Mouse (Mus musculus): ENCODE data around the gene Ivl. TPM values are rescaled to one million over a fixed set of nuclear protein-coding genes. Genes with fewer than 3 reads are reported as not detected.

Ivl gene
- polyA plus RNA-seq, 1 experiment = 0.04 TPM

DNA sequence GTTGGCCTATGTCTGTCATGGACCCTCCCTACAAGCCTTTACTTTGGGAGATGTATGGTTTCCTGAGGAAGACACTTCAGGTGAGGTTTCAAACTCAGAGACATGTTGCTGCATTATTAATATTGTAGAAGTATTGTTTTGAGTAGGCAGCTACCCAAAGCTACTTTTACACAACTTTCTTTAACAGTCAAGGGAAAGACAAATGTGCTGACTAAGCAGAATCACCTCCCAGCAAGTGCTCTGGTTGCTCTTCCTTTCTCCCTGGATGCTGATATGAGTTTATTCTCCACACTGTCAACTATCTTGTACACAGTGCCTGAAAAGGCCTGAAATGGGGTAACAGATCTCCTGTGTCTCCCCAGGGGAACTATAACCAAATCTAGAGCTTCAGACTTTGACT, 26.4 kb upstream of the Ivl start:
- H3K36me3 ChIP-seq (ENCODE audit: control insufficient read depth, insufficient read depth) = no peaks in the 10 kb centered on the region
- H3K27me3 ChIP-seq (ENCODE audit: control insufficient read depth, insufficient read depth, insufficient read length) = no peaks in the 10 kb centered on the region
- H3K79me2 ChIP-seq (ENCODE audit: control insufficient read depth, insufficient read depth) = no peaks in the 10 kb centered on the region
- H3ac ChIP-seq (ENCODE audit: control insufficient read depth, insufficient read length, low read depth) = no peak overlapping the region
- H3K79me3 ChIP-seq (ENCODE audit: low read depth) = no peaks in the 10 kb centered on the region
- H3K4me3 ChIP-seq (ENCODE audit: insufficient read depth, poor library complexity, severe bottlenecking) = no peak overlapping the region
- TF ChIP-seq USF1 (IDR thresholded peaks at IDR 0.05; ENCODE audit: low read depth) (no peak), FOSL1 (IDR thresholded peaks at IDR 0.05; ENCODE audit: insufficient read depth, low read length, poor library complexity, severe bottlenecking) (no peak), MYOD1 (IDR thresholded peaks at IDR 0.05; ENCODE audit: control insufficient read depth, insufficient read length, low read depth) (no peak), CEBPB (IDR thresholded peaks at IDR 0.05; ENCODE audit: low read depth) (no peak), MAX (IDR thresholded peaks at IDR 0.05) (no peak), CTCF (IDR thresholded peaks at IDR 0.05; ENCODE audit: control insufficient read depth, insufficient read depth, insufficient read length) (no peak), MYOG (IDR thresholded peaks at IDR 0.05; ENCODE audit: control insufficient read depth, extremely low read depth, insufficient read length) (no peak)

DNA sequence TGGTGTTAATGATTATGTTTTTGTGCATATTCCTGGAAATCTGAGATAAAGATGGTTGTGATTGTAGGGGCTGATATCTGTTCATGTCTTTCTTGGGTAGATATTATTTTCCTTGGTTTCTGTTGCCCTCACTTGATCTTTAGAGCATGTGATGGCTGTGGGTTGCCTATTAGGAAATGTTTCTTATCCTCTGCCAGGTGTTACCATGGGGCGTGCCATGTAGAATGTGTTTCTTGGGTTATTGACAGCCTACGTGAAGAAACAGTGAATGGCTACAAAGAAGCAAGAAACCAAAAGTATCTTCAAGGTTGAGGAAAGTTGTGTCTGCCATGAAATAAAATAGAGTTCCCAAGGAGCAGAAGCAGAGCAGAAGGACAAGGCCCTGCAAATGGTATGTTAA, 24.9 kb upstream of the Ivl start:
- Histone ChIP-seq H3K79me2 (ENCODE audit: control insufficient read depth, insufficient read depth) (no peaks in the 10 kb centered on the region), H3K79me3 (ENCODE audit: low read depth) (no peaks in the 10 kb centered on the region), H3K27me3 (ENCODE audit: control insufficient read depth, insufficient read depth, insufficient read length) (no peaks in the 10 kb centered on the region), H3K36me3 (ENCODE audit: control insufficient read depth, insufficient read depth) (no peaks in the 10 kb centered on the region), H3K4me3 (ENCODE audit: insufficient read depth, poor library complexity, severe bottlenecking) (no peak overlapping the region), H3ac (ENCODE audit: control insufficient read depth, insufficient read length, low read depth) (no peak overlapping the region)
- TF ChIP-seq MYOD1 (IDR thresholded peaks at IDR 0.05; ENCODE audit: control insufficient read depth, insufficient read length, low read depth) = no peak
- TF ChIP-seq MAX (IDR thresholded peaks at IDR 0.05) = no peak
- no peak for TF ChIP-seq USF1 (IDR thresholded peaks at IDR 0.05; ENCODE audit: low read depth)

DNA sequence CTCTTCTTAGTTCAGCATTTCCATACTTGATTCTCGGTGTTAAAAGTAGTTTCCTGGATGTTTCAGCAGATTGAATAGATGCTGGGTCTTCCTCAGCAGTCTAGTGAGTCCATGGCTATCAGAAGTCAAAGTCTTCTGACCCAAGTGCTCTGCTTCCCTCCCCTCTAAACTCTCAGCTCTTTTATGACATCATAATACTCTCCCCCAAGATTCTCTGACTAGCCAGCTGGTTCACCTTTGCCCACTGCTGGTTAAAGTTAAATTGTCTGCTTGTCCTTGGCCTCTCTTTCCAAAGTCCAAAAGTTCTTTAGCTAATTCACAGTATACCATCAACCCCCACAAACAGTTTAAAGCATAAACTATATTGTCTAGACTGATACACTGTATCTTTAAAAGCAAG, 15.3 kb upstream of the Ivl start, which contains the start of gene Smcp:
Smcp (minus strand) TSS at position 140 of the 400 bp plus-strand sequence.
- no peaks in the 10 kb centered on the region for H3K27me3 ChIP-seq (ENCODE audit: control insufficient read depth, insufficient read depth, insufficient read length)
- no peaks in the 10 kb centered on the region for H3K79me2 ChIP-seq (ENCODE audit: control insufficient read depth, insufficient read depth)
- H3K79me3 ChIP-seq (ENCODE audit: low read depth) = no peaks in the 10 kb centered on the region
- no peaks in the 10 kb centered on the region for H3K36me3 ChIP-seq (ENCODE audit: control insufficient read depth, insufficient read depth)
- TF ChIP-seq CTCF (IDR thresholded peaks at IDR 0.05; ENCODE audit: control insufficient read depth, insufficient read depth, insufficient read length) = no peak
- H3ac ChIP-seq (ENCODE audit: control insufficient read depth, insufficient read length, low read depth) = no peak within 1 kb of the TSS
- no peak within 1 kb of the TSS for H3K4me3 ChIP-seq (ENCODE audit: insufficient read depth, poor library complexity, severe bottlenecking)

DNA sequence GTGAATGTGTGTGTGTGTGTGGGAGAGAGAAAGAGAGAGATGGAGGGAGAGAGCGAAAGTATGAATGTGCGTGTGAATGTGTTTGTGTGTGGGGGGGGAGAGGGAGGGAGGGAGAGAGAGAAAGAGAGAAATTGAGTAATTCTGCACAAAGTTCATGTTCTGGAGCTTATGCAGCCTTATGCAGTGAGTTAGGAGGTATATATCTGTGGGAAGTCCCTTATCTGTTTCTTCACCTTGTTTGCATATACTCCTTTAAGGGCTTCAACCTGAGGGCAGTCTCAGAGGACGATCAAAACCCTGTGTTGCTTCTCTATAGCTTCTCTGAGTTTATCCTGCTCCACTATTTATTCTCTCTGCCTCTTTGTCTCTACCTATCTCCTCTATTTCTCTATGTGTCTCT, 13.7 kb upstream of the Ivl start:
- Histone ChIP-seq H3K27me3 (ENCODE audit: control insufficient read depth, insufficient read depth, insufficient read length) (no peaks in the 10 kb centered on the region), H3K4me3 (ENCODE audit: insufficient read depth, poor library complexity, severe bottlenecking) (no peak overlapping the region), H3K36me3 (ENCODE audit: control insufficient read depth, insufficient read depth) (no peaks in the 10 kb centered on the region), H3ac (ENCODE audit: control insufficient read depth, insufficient read length, low read depth) (no peak overlapping the region), H3K79me2 (ENCODE audit: control insufficient read depth, insufficient read depth) (no peaks in the 10 kb centered on the region), H3K79me3 (ENCODE audit: low read depth) (no peaks in the 10 kb centered on the region)
- no peak for TF ChIP-seq FOSL1 (IDR thresholded peaks at IDR 0.05; ENCODE audit: insufficient read depth, low read length, poor library complexity, severe bottlenecking)
- no peak for TF ChIP-seq CEBPB (IDR thresholded peaks at IDR 0.05; ENCODE audit: low read depth)
- no peak for TF ChIP-seq USF1 (IDR thresholded peaks at IDR 0.05; ENCODE audit: low read depth)
- TF ChIP-seq MYOG (IDR thresholded peaks at IDR 0.05; ENCODE audit: control insufficient read depth, extremely low read depth, insufficient read length) = no peak
- no peak for TF ChIP-seq CTCF (IDR thresholded peaks at IDR 0.05; ENCODE audit: control insufficient read depth, insufficient read depth, insufficient read length)
- TF ChIP-seq MYOD1 (IDR thresholded peaks at IDR 0.05; ENCODE audit: control insufficient read depth, insufficient read length, low read depth) = no peak
- no peak for TF ChIP-seq MAX (IDR thresholded peaks at IDR 0.05)

DNA sequence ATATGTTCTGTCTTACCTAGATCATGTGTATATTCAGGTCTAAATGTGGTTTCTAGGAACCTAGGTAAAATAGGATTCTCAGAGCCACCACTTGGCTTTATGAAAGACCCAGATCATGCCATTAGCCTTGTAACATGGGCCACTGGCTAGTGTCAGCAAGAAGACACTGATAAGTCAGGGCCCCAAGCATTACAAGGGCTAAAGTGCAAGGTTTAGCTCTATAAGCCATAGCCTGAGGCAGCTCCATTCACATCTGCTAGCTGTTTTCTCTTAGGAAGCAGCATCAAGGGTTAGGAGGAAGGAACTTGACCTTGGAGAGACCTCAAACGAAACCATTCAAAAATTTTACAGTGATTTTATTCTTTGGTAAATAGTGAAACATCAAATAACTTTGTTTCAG, 11.5 kb upstream of the Ivl start:
- H3ac ChIP-seq (ENCODE audit: control insufficient read depth, insufficient read length, low read depth) = no peak overlapping the region
- TF ChIP-seq CEBPB (IDR thresholded peaks at IDR 0.05; ENCODE audit: low read depth) (no peak), MYOD1 (IDR thresholded peaks at IDR 0.05; ENCODE audit: control insufficient read depth, insufficient read length, low read depth) (no peak), MYOG (IDR thresholded peaks at IDR 0.05; ENCODE audit: control insufficient read depth, extremely low read depth, insufficient read length) (no peak), MAX (IDR thresholded peaks at IDR 0.05) (no peak), FOSL1 (IDR thresholded peaks at IDR 0.05; ENCODE audit: insufficient read depth, low read length, poor library complexity, severe bottlenecking) (no peak), CTCF (IDR thresholded peaks at IDR 0.05; ENCODE audit: control insufficient read depth, insufficient read depth, insufficient read length) (no peak), USF1 (IDR thresholded peaks at IDR 0.05; ENCODE audit: low read depth) (no peak)
- no peaks in the 10 kb centered on the region for H3K79me3 ChIP-seq (ENCODE audit: low read depth)
- no peaks in the 10 kb centered on the region for H3K36me3 ChIP-seq (ENCODE audit: control insufficient read depth, insufficient read depth)
- no peak overlapping the region for H3K4me3 ChIP-seq (ENCODE audit: insufficient read depth, poor library complexity, severe bottlenecking)
- no peaks in the 10 kb centered on the region for H3K27me3 ChIP-seq (ENCODE audit: control insufficient read depth, insufficient read depth, insufficient read length)
- H3K79me2 ChIP-seq (ENCODE audit: control insufficient read depth, insufficient read depth) = no peaks in the 10 kb centered on the region

DNA sequence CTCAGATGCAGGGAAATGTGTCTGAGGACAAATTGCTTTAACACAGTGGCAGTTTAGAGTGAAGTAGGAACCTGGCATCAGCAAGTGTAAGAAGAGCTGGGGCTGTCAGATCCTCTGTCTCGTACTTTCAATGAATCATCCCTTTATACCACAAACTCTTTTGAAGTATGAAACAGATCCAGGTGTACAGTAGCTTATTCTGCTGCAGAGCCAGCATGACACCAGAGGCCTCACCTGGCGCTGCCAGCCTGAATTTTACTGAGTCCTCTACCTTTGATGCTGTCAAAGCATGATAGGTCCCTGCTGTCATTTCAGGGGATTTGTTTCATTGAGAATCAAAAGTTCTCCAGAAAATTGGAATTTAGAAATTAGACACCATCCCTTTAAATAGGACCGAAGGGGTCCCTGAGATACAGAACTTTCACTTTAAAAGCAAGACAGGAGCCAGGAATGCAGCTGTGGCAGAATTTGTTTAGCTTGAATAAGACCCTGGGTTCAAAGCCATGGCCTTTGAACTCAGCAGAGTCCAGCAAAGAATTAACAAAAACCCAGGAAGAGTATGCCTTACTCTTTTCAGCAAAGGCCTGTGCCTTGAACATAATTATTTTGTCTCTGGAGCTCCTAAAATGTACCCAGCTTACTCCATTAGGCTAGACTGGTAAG, 9.8 kb upstream of the Ivl start:
- Histone ChIP-seq H3K36me3 (ENCODE audit: control insufficient read depth, insufficient read depth) (no peaks in the 10 kb centered on the region), H3K79me3 (ENCODE audit: low read depth) (no peaks in the 10 kb centered on the region), H3ac (ENCODE audit: control insufficient read depth, insufficient read length, low read depth) (no peak overlapping the region), H3K4me3 (ENCODE audit: insufficient read depth, poor library complexity, severe bottlenecking) (no peak overlapping the region), H3K27me3 (ENCODE audit: control insufficient read depth, insufficient read depth, insufficient read length) (no peaks in the 10 kb centered on the region), H3K79me2 (ENCODE audit: control insufficient read depth, insufficient read depth) (no peaks in the 10 kb centered on the region)
- no peak for TF ChIP-seq MAX (IDR thresholded peaks at IDR 0.05)
- no peak for TF ChIP-seq MYOD1 (IDR thresholded peaks at IDR 0.05; ENCODE audit: control insufficient read depth, insufficient read length, low read depth)
- TF ChIP-seq CEBPB (IDR thresholded peaks at IDR 0.05; ENCODE audit: low read depth) = no peak
- TF ChIP-seq USF1 (IDR thresholded peaks at IDR 0.05; ENCODE audit: low read depth) = no peak
- no peak for TF ChIP-seq MYOG (IDR thresholded peaks at IDR 0.05; ENCODE audit: control insufficient read depth, extremely low read depth, insufficient read length)
- TF ChIP-seq CTCF (IDR thresholded peaks at IDR 0.05; ENCODE audit: control insufficient read depth, insufficient read depth, insufficient read length) = no peak
- no peak for TF ChIP-seq FOSL1 (IDR thresholded peaks at IDR 0.05; ENCODE audit: insufficient read depth, low read length, poor library complexity, severe bottlenecking)

Data from C2C12 (cell line).